Mouse (Mus musculus) testis, postnatal 14 days (tissue): Measurements from ENCODE around the gene Dgcr2.
A peak's percentile ranks its signal among the peaks of the same experiment; 100 is the strongest.

Source experiments
- DNase-seq: peaks from one replicate; pipeline ENCODE4 v3.0.0; 2021; ENCODE audit warnings: low spot score

The Dgcr2 gene

GRCm38 (mm10) chr16:17911052-17911595 is 12.8 kb upstream of the Dgcr2 start, which contains the start of gene Ess2:
Gene Ess2, minus strand, starts transcription at chr16:17911348.
- peak; percentile 91 for DNase-seq

- DNase-seq = no peak
These were observed 2.3 kb downstream of the Dgcr2 start for GRCm38 (mm10) chr16:17896091-17896490.

- DNase-seq = no peak
These were observed 4.4 kb downstream of the Dgcr2 start, which contains the start of gene Tssk1 for GRCm38 (mm10) chr16:17893923-17894322. Gene Tssk1, plus strand, starts transcription at chr16:17894223.

GRCm38 (mm10) chr16:17892606-17893005 is 5.8 kb downstream of the Dgcr2 start:
- DNase-seq = peak; percentile 42

GRCm38 (mm10) chr16:17891567-17891959 is 6.8 kb downstream of the Dgcr2 start, which contains the start of gene Gm20518:
Gene Gm20518, minus strand, starts transcription at chr16:17891671.
- DNase-seq = peak; percentile 98

- DNase-seq = peak; percentile 81
These were observed 7.3 kb downstream of the Dgcr2 start for GRCm38 (mm10) chr16:17890917-17891566.

- DNase-seq = no peak
These were observed 8.0 kb downstream of the Dgcr2 start for GRCm38 (mm10) chr16:17890342-17890727.

- no peak for DNase-seq
These were observed 8.5 kb downstream of the Dgcr2 start for GRCm38 (mm10) chr16:17889689-17890341.

- DNase-seq = no peak
These were observed 14.2 kb downstream of the Dgcr2 start for GRCm38 (mm10) chr16:17884116-17884515.

- DNase-seq = no peak
These were observed 16.2 kb downstream of the Dgcr2 start for GRCm38 (mm10) chr16:17882196-17882595.

- DNase-seq = no peak
These were observed 18.8 kb downstream of the Dgcr2 start for GRCm38 (mm10) chr16:17879571-17879970.

- no peak for DNase-seq
These were observed 22.3 kb downstream of the Dgcr2 start for GRCm38 (mm10) chr16:17876096-17876495.

GRCm38 (mm10) chr16:17875174-17875573 is 23.2 kb downstream of the Dgcr2 start:
- no peak for DNase-seq

GRCm38 (mm10) chr16:17872995-17873394 is 25.4 kb downstream of the Dgcr2 start:
- DNase-seq = no peak

- no peak for DNase-seq
These were observed 27.1 kb downstream of the Dgcr2 start for GRCm38 (mm10) chr16:17871248-17871647.

GRCm38 (mm10) chr16:17865770-17866169 is 32.6 kb downstream of the Dgcr2 start:
- no peak for DNase-seq

GRCm38 (mm10) chr16:17865293-17865692 is 33.1 kb downstream of the Dgcr2 start:
- DNase-seq = no peak

- no peak for DNase-seq
These were observed 39.8 kb downstream of the Dgcr2 start for GRCm38 (mm10) chr16:17858592-17858991.

GRCm38 (mm10) chr16:17857157-17857556 is 41.2 kb downstream of the Dgcr2 start:
- DNase-seq = no peak

GRCm38 (mm10) chr16:17853263-17853662 is 45.1 kb downstream of the Dgcr2 start:
- no peak for DNase-seq

- no peak for DNase-seq
These were observed 46.5 kb downstream of the Dgcr2 start for GRCm38 (mm10) chr16:17851860-17852259.

GRCm38 (mm10) chr16:17851331-17851730 is 47.0 kb downstream of the Dgcr2 start:
- no peak for DNase-seq

GRCm38 (mm10) chr16:17849486-17849885 is 48.9 kb downstream of the Dgcr2 start:
- no peak for DNase-seq
